Mouse (Mus musculus) left cerebral cortex, postnatal 4 days (tissue): ENCODE measurements around the gene Rpl36a. TPM values are rescaled to one million over a fixed set of nuclear protein-coding genes. Genes with fewer than 3 reads are reported as not detected.

ENCODE experiments used
- total RNA-seq, 2 experiments: library from RNA; stranded (reverse); gene quantifications; 2 replicates each; pipeline ENCODE4 v1.2.3; 2021

Rpl36a gene
- total RNA-seq, 2 experiments from 2014 or later: 215 to 223 TPM

Other genes with a start within 250 kb of the Rpl36a start
- gene Drp2, start 181.1 kb upstream of the Rpl36a start, total RNA-seq: 10 to 100 TPM; 42.3 to 46.7 TPM
- not detected for gene Taf7l, start 109.2 kb upstream of the Rpl36a start, total RNA-seq
- 10 to 100 TPM; 17.4 to 22.7 TPM for gene Timm8a1, start 43.8 kb upstream of the Rpl36a start, total RNA-seq
- gene Btk, start 2.1 kb upstream of the Rpl36a start, total RNA-seq: under 1 TPM; 0.40 to 0.89 TPM
- 1 to 10 TPM; 5.6 to 6.7 TPM for gene Gla, start 15.5 kb downstream of the Rpl36a start, total RNA-seq
- gene Hnrnph2, start 15.5 kb downstream of the Rpl36a start, total RNA-seq: 100 to 1,000 TPM; 111 to 112 TPM
- 10 to 100 TPM; 56.9 to 60.0 TPM for gene Armcx4, start 100.9 kb downstream of the Rpl36a start, total RNA-seq
- gene Armcx1, start 132.3 kb downstream of the Rpl36a start, total RNA-seq: 10 to 100 TPM; 55.2 to 61.3 TPM
- 10 to 100 TPM; 25.8 to 30.4 TPM for gene Armcx6, start 165.8 kb downstream of the Rpl36a start, total RNA-seq
- gene Armcx3, start 170.9 kb downstream of the Rpl36a start, total RNA-seq: 10 to 100 TPM; 74.9 to 83.4 TPM
- 100 to 1,000 TPM; 112 to 115 TPM for gene Armcx2, start 223.6 kb downstream of the Rpl36a start, total RNA-seq